Mouse (Mus musculus) bone marrow, adult 2 months (tissue): Measurements from ENCODE around the gene Cfl2.

ENCODE experiments used
- CTCF ChIP-seq: fragments of 200-500 bp; IDR thresholded peaks from 2 replicates; pipeline ENCODE4 v1.5.1; 2011; ENCODE audit warnings: low read length, control low read depth; ENCODE audit not compliant: control insufficient read depth, insufficient read depth
- POLR2A ChIP-seq: fragments of 200-500 bp; IDR thresholded peaks from 2 replicates; pipeline ENCODE4 v1.6.1; 2011; ENCODE audit warnings: low read depth, mild to moderate bottlenecking, control low read depth, low read length, borderline replicate concordance; ENCODE audit not compliant: control insufficient read depth

GRCm38 (mm10) chr12:54822836-54823426 lies 39.7 kb downstream of the Cfl2 start:
- no peak for TF ChIP-seq CTCF
- TF ChIP-seq POLR2A = no peak
